ENCODE assay signal across 1 mouse cellular context in the genomic region with DNA sequence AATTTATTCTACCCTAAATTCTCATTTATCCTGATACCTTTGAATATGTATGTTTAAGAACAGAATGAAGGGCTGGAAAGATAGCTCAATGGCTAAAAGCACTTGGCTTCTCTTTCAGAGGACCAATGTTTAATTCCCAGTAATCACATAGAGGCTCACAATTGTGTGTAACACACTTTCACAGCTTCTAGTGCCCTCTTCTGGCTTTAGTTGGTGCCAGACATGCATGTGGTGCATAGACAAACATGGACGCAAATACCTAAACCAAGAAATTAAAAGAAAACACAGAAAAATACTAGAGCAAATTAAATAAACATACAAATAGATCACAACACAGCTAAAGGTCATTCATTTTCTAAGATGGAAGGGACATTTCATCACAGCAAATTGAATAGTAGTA.
TF ChIP-seq lines count a peak whose summit lies in the region.

No protein-coding gene starts in this region.

TF ChIP-seq in CH12.LX, 34 proteins besides CTCF, POLR2A, EP300 and RAD21 (continued from another document):
- TF ChIP-seq CHD2 (IDR thresholded peaks at IDR 0.05; ENCODE audit: low read length) (no peak), SMC3 (IDR thresholded peaks at IDR 0.05; ENCODE audit: low read depth, low read length) (no peak; the same call in 1 of the 2 replicates), HCFC1 (IDR thresholded peaks at IDR 0.05; ENCODE audit: low read depth, low read length) (no peak), POLR2AphosphoS2 (IDR thresholded peaks at IDR 0.05; ENCODE audit: low read depth, low read length) (no peak), MYC (IDR thresholded peaks at IDR 0.05; ENCODE audit: low read depth, low read length) (no peak), MAZ (IDR thresholded peaks at IDR 0.05; ENCODE audit: low read depth, low read length) (no peak), NELFE (IDR thresholded peaks at IDR 0.05; ENCODE audit: low read depth, low read length) (no peak)
